15 mouse cellular contexts compared by ENCODE assay signal in the genomic region with DNA sequence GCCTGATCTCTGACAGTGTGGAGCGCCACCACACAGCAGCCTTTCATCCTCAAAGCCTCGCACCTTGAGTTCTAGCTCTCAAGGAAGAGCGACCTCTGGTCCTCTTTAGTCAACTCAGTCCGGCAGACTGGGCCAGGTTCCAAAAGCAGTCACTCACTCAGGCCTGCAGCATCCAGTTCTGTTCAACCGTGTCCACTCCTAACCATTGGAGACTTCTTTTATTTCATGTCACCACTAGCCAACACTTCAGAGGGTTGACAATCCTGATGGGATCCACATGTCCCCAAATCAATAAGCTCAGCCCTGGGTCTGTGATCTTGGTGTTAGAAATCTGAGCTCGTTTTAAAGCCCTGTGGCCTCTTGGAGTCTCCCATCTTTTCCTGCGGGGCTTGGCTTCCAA. TPM values are rescaled to one million over a fixed set of nuclear protein-coding genes. Genes with fewer than 3 reads are reported as not detected.
A peak's percentile ranks its signal among the peaks of the same experiment; 100 is the strongest.
DNase-seq lines count a peak whose midpoint lies in the region; ATAC-seq and TF ChIP-seq lines count a peak whose summit lies in the region.
"Had no signal": no experiment of that assay in that cellular context is flagged by ENCODE, and none has a peak within 500 bp of the region (broad histone marks: within the 10 kb centered on the region; RNA-seq: fewer than 3 reads in every experiment).

No protein-coding gene starts in this region.

- no peak for DNase-seq in heart, adult 8-10 months (ENCODE audit: low spot score)
- DNase-seq in kidney, adult 2 months: peak; percentile 88
- peak; percentile 74 to 77 for DNase-seq in kidney, adult 8-10 months
- DNase-seq in limb, embryonic 10.5 days (ENCODE audit: low spot score): no peak
- no peak for DNase-seq in frontal cortex, postnatal 14 days (ENCODE audit: low spot score in 2 of 2)
- DNase-seq: B cell, adult 2 months; cerebellum, postnatal 14 days; gastrocnemius, postnatal 10 days; liver, embryonic 13.5 days had no signal

- H3K9ac ChIP-seq in heart, embryonic 12.5 days: no peak overlapping the region
- H3K9ac ChIP-seq in kidney, embryonic 16.5 days (replicated peaks; ENCODE audit: low read length): no peak overlapping the region
- H3K9ac ChIP-seq: forebrain, embryonic 12.5 days; limb, embryonic 12.5 days; liver, embryonic 13.5 days had no signal

- WGBS in heart, embryonic 12.5 days: 50% methylated on average over 7 of the region's 7 CpGs
- 32% methylated on average over 7 of the region's 7 CpGs for WGBS in kidney, adult 2 months
- WGBS in kidney, embryonic 16.5 days: 34% methylated on average over 7 of the region's 7 CpGs
- 49% methylated on average over 7 of the region's 7 CpGs for WGBS in limb, embryonic 10.5 days

- H3K27me3 ChIP-seq in heart, embryonic 12.5 days (replicated peaks): no peaks in the 10 kb centered on the region
- no peaks in the 10 kb centered on the region for H3K27me3 ChIP-seq in kidney, adult 2 months (replicated peaks; ENCODE audit: control insufficient read depth, insufficient read depth, low read length)
- no peaks in the 10 kb centered on the region for H3K27me3 ChIP-seq in kidney, embryonic 16.5 days (ENCODE audit: insufficient read depth, low read length)
- no peaks in the 10 kb centered on the region for H3K27me3 ChIP-seq in limb, embryonic 10.5 days (ENCODE audit: low read depth, poor library complexity, severe bottlenecking)
- H3K27me3 ChIP-seq: forebrain, embryonic 12.5 days; limb, embryonic 12.5 days; liver, embryonic 13.5 days had no signal

- peaks cover 56% of the 10 kb centered on the region for H3K4me1 ChIP-seq in heart, embryonic 12.5 days (replicated peaks)
- H3K4me1 ChIP-seq in kidney, adult 2 months (ENCODE audit: control insufficient read depth, insufficient read depth, low read length): peaks cover 36% of the 10 kb centered on the region
- H3K4me1 ChIP-seq in kidney, embryonic 16.5 days (ENCODE audit: insufficient read depth, low read length): peaks cover 30% of the 10 kb centered on the region
- peaks cover 64% of the 10 kb centered on the region for H3K4me1 ChIP-seq in limb, embryonic 10.5 days

- no peak for TF ChIP-seq CTCF in kidney, adult 2 months (conservative IDR thresholded peaks at IDR 0.05; ENCODE audit: insufficient read depth, insufficient read length, low read depth, low read length)

- H3K4me3 ChIP-seq in heart, embryonic 12.5 days: no peak overlapping the region
- no peak overlapping the region for H3K4me3 ChIP-seq in kidney, adult 2 months (ENCODE audit: insufficient read depth, low read depth, low read length)
- H3K4me3 ChIP-seq in kidney, embryonic 16.5 days (ENCODE audit: low read length): no peak overlapping the region
- H3K4me3 ChIP-seq in limb, embryonic 10.5 days: no peak overlapping the region
- H3K4me3 ChIP-seq: forebrain, embryonic 12.5 days; hindbrain, embryonic 10.5 days; limb, embryonic 12.5 days; liver, embryonic 13.5 days had no signal

- ATAC-seq in heart, embryonic 12.5 days (ENCODE audit: insufficient number of reproducible peaks, low FRiP score): no peak
- no peak for ATAC-seq in kidney, embryonic 16.5 days (ENCODE audit: low FRiP score, low TSS enrichment)

- peaks cover 24% of the 10 kb centered on the region for H3K36me3 ChIP-seq in heart, embryonic 12.5 days
- H3K36me3 ChIP-seq in kidney, adult 2 months (ENCODE audit: control insufficient read depth, insufficient read depth, low read length): peaks cover 2% of the 10 kb centered on the region; the same call in 1 of the 2 replicates
- H3K36me3 ChIP-seq in kidney, embryonic 16.5 days (ENCODE audit: insufficient read depth, low read length): peaks cover 5% of the 10 kb centered on the region; the same call in 1 of the 2 replicates
- peaks cover 70% of the 10 kb centered on the region for H3K36me3 ChIP-seq in limb, embryonic 10.5 days
- H3K36me3 ChIP-seq: forebrain, embryonic 12.5 days; hindbrain, embryonic 10.5 days had no signal

- H3K9me3 ChIP-seq in heart, embryonic 12.5 days (replicated peaks): no peaks in the 10 kb centered on the region
- no peaks in the 10 kb centered on the region for H3K9me3 ChIP-seq in kidney, embryonic 16.5 days (ENCODE audit: low read length)
- no peaks in the 10 kb centered on the region for H3K9me3 ChIP-seq in limb, embryonic 10.5 days (replicated peaks)
- H3K9me3 ChIP-seq: forebrain, embryonic 12.5 days; hindbrain, embryonic 10.5 days; limb, embryonic 12.5 days; liver, embryonic 13.5 days had no signal

- H3K4me2 ChIP-seq in heart, embryonic 12.5 days: no peak overlapping the region
- H3K4me2 ChIP-seq in kidney, embryonic 16.5 days (replicated peaks; ENCODE audit: low read depth, low read length): no peak overlapping the region
- H3K4me2 ChIP-seq: forebrain, embryonic 12.5 days; limb, embryonic 12.5 days; liver, embryonic 13.5 days; midbrain, embryonic 11.5 days had no signal

- H3K27ac ChIP-seq in heart, embryonic 12.5 days (ENCODE audit: poor library complexity, severe bottlenecking): peak overlapping the region; percentile 13; the same call in 1 of the 2 replicates
- no peak overlapping the region; the same call in 1 of the 2 replicates for H3K27ac ChIP-seq in kidney, adult 2 months (ENCODE audit: insufficient read depth, low read depth, low read length)
- no peak overlapping the region for H3K27ac ChIP-seq in kidney, embryonic 16.5 days (ENCODE audit: low read length)
- H3K27ac ChIP-seq in limb, embryonic 10.5 days: peak overlapping the region; percentile 80
- H3K27ac ChIP-seq: forebrain, embryonic 12.5 days; limb, embryonic 12.5 days; liver, embryonic 13.5 days had no signal

- no peak for TF ChIP-seq POLR2A in kidney, adult 2 months (IDR thresholded peaks at IDR 0.05; ENCODE audit: low read depth, low read length)

RNA-seq across cellular contexts. Expression of gene Umps, which starts 20.8 kb away (rescaled TPM):
- 34.6 and 38.2 TPM in 2 replicates for polyA plus RNA-seq in heart, embryonic 12.5 days (2016; fragmentation: Nextera tagmentation; extraction: Ambion mirVana)
- total RNA-seq in heart, adult 8-10 months (2022): 1 to 10 TPM; 7.9 to 9.1 (median 8.3) TPM
- polyA plus RNA-seq in kidney, adult 2 months (2012; rRNA removed): 14.9 and 16.5 TPM in 2 replicates
- polyA plus RNA-seq in kidney, embryonic 16.5 days (2015; fragmentation: Nextera tagmentation; extraction: Ambion mirVana): 66.3 and 66.6 TPM in 2 replicates
- polyA plus RNA-seq in limb, embryonic 10.5 days (2016; fragmentation: Nextera tagmentation; extraction: Ambion mirVana): 107 and 119 TPM in 2 replicates

Comparison
In these comparisons a context has a peak if more than half of its experiments do, and no peak if none do; other contexts are left out.
1. H3K27ac ChIP-seq: peak in heart, embryonic 12.5 days (single experiment) and limb, embryonic 10.5 days (single experiment); none in kidney, adult 2 months (single experiment) and kidney, embryonic 16.5 days (single experiment).
2. DNase-seq: peak in kidney, adult 2 months (single experiment) and kidney, adult 8-10 months (2 of 2); none in heart, adult 8-10 months (single experiment), limb, embryonic 10.5 days (single experiment) and frontal cortex, postnatal 14 days (0 of 2).